Comparison of ENCODE assay signal across 12 mouse cellular contexts in the genomic region with DNA sequence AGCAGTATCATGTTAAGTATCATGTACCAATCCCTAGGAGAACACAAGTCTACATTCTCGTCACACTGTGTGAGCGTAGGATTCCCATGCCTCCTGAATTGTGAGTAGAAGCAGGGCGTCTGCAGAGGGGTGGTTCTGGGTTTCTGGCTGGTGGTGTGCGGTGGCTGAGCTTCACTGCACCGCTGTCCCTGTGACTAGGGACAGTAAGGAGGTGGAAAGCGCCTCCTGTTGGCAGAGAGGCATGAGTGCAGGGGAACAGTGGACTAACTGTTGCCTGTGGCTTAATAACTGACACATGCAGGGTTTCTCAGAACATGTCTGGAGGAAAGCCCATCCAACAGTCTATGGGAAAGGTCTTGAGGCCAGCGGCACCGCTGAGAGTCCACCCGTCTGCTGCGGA. TPM values are rescaled to one million over a fixed set of nuclear protein-coding genes. Genes with fewer than 3 reads are reported as not detected.
DNase-seq lines count a peak whose midpoint lies in the region; TF ChIP-seq lines count a peak whose summit lies in the region.
"Had no signal": no experiment of that assay in that cellular context is flagged by ENCODE, and none has a peak within 500 bp of the region (broad histone marks: within the 10 kb centered on the region; RNA-seq: fewer than 3 reads in every experiment).

No protein-coding gene starts in this region.

- TF ChIP-seq POLR2A in embryonic fibroblast, embryonic 13.5 days (IDR thresholded peaks at IDR 0.05; ENCODE audit: low read depth, low read length), result no peak

- 0 out of 2 replicates have a peak, but pooled peaks cover 13% of the 10 kb centered on the region for H3K4me1 ChIP-seq in E14TG2a.4 (replicated peaks; ENCODE audit: low read depth, low read length)
- no peaks in the 10 kb centered on the region for H3K4me1 ChIP-seq in embryonic fibroblast, embryonic 13.5 days (ENCODE audit: control insufficient read depth, insufficient read depth, low read length)

- no peaks in the 10 kb centered on the region for H3K9me3 ChIP-seq in E14TG2a.4 (ENCODE audit: low read length)
- H3K9me3 ChIP-seq: midbrain, embryonic 12.5 days had no signal

- no peak overlapping the region for H3K4me3 ChIP-seq in E14TG2a.4 (replicated peaks; ENCODE audit: low read length)
- no peak overlapping the region for H3K4me3 ChIP-seq in embryonic fibroblast, embryonic 13.5 days (ENCODE audit: insufficient read depth, low read length)
- H3K4me3 ChIP-seq: midbrain, embryonic 12.5 days had no signal

- DNase-seq in embryo, embryonic 10 days (ENCODE audit: low spot score), result peak; percentile 50
- no peak for DNase-seq in embryo, embryonic 9.5 days (ENCODE audit: extremely low spot score)
- DNase-seq in left cerebral cortex, postnatal 4 days, result peak; percentile 17
- no peak for DNase-seq in left cerebral cortex, postnatal 25 days (ENCODE audit: low spot score in 2 of 2)
- no peak for DNase-seq in Muller cell, postnatal 12 days (ENCODE audit: inconsistent ontology term)
- DNase-seq in neural tube, embryonic 10.5 days (ENCODE audit: extremely low spot score, low spot score), result no peak

- no peaks in the 10 kb centered on the region for H3K27me3 ChIP-seq in E14TG2a.4 (ENCODE audit: insufficient read depth, low read length)
- H3K27me3 ChIP-seq: midbrain, embryonic 12.5 days; Patski had no signal

- no peak overlapping the region for H3K27ac ChIP-seq in embryonic fibroblast, embryonic 13.5 days (ENCODE audit: insufficient read depth, low read length)
- H3K27ac ChIP-seq: midbrain, embryonic 12.5 days had no signal

- TF ChIP-seq CTCF in E14TG2a.4 (conservative IDR thresholded peaks at IDR 0.05; ENCODE audit: low read length), result peak; percentile 87
- peak; percentile 73; the same call in 1 of the 2 replicates for TF ChIP-seq CTCF in embryonic fibroblast, embryonic 13.5 days (IDR thresholded peaks at IDR 0.05; ENCODE audit: borderline replicate concordance, insufficient read depth, low read length)

- peaks cover 100% of the 10 kb centered on the region for H3K36me3 ChIP-seq in E14TG2a.4 (ENCODE audit: insufficient read depth, low read length)

- intact Hi-C loops in left cerebral cortex, postnatal 4 days (cut with DNase I), result loop anchor here (10.0 kb wide), 1 partner anchor 131 kb away; no protein-coding TSS in a partner anchor
- intact Hi-C loops in left cerebral cortex, postnatal 25 days (cut with DNase I), result no loop called here

RNA-seq across cellular contexts. Expression of gene Nppa, which starts 14.9 kb away (rescaled TPM):
- total RNA-seq in left cerebral cortex, postnatal 4 days (2021), result under 1 TPM; 0.42 to 0.62 TPM
- total RNA-seq in left cerebral cortex, postnatal 25 days (2021), result under 1 TPM in 1 of 2 experiments, not detected in 1; 0.71 TPM
- polyA plus RNA-seq in embryonic fibroblast, embryonic 13.5 days (2011; ENCODE audit: insufficient read length, low read depth, missing spikeins), result 1.4 TPM in 1 of 2 replicates, not detected in the other
- polyA plus RNA-seq: inflammation-experienced regulatory T-cells, adult 6 months had no signal

RNA-seq across cellular contexts. Expression of gene Clcn6, which starts 23.2 kb away (rescaled TPM):
- 10 to 100 TPM; 86.1 to 86.6 TPM for total RNA-seq in left cerebral cortex, postnatal 4 days (2021)
- total RNA-seq in left cerebral cortex, postnatal 25 days (2021), result 10 to 100 TPM; 70.9 to 73.9 TPM
- 11.8 and 13.2 TPM in 2 replicates for polyA plus RNA-seq in embryonic fibroblast, embryonic 13.5 days (2011; ENCODE audit: insufficient read length, low read depth, missing spikeins)

RNA-seq across cellular contexts. Expression of gene Mthfr, which starts 23.5 kb away (rescaled TPM):
- 10 to 100 TPM; 17.5 to 18.4 TPM for total RNA-seq in left cerebral cortex, postnatal 4 days (2021)
- 10 to 100 TPM; 27.1 to 30.5 TPM for total RNA-seq in left cerebral cortex, postnatal 25 days (2021)
- 39.5 and 45.1 TPM in 2 replicates for polyA plus RNA-seq in embryonic fibroblast, embryonic 13.5 days (2011; ENCODE audit: insufficient read length, low read depth, missing spikeins)

RNA-seq across cellular contexts. Expression of gene Nppb, which starts 29.8 kb away (rescaled TPM):
- not detected for total RNA-seq in left cerebral cortex, postnatal 4 days (2021)
- not detected for total RNA-seq in left cerebral cortex, postnatal 25 days (2021)
- 2.5 and 6.2 TPM in 2 replicates for polyA plus RNA-seq in embryonic fibroblast, embryonic 13.5 days (2011; ENCODE audit: insufficient read length, low read depth, missing spikeins)
- total RNA-seq: left cerebral cortex, postnatal 10 days had no signal
- polyA plus RNA-seq: inflammation-experienced regulatory T-cells, adult 6 months; midbrain, embryonic 12.5 days had no signal

Comparison
In these comparisons a context has a peak if more than half of its experiments do, and no peak if none do; other contexts are left out.
1. DNase-seq: peak in embryo, embryonic 10 days (single experiment) and left cerebral cortex, postnatal 4 days (single experiment); none in embryo, embryonic 9.5 days (single experiment), left cerebral cortex, postnatal 25 days (0 of 2), Muller cell, postnatal 12 days (single experiment) and neural tube, embryonic 10.5 days (single experiment).